ENCODE assay signal across 8 mouse cellular contexts in genomic region chr10:80160455-80161371, GRCm38 (mm10). TPM values are rescaled to one million over a fixed set of nuclear protein-coding genes. Genes with fewer than 3 reads are reported as not detected.
DNase-seq lines count a peak whose midpoint lies in the region; ATAC-seq lines count a peak whose summit lies in the region.

No protein-coding gene starts in this region.

- 2% methylated on average over 32 of the region's 33 CpGs for WGBS in lung, embryonic 15.5 days

- H3K4me2 ChIP-seq in lung, embryonic 15.5 days = peak overlapping the region; percentile 81

- peaks cover 92% of the 10 kb centered on the region for H3K4me1 ChIP-seq in lung, embryonic 15.5 days

- no peak for ATAC-seq in lung, embryonic 15.5 days (ENCODE audit: borderline replicate concordance, extremely low read depth, low FRiP score, low TSS enrichment)

- H3K4me3 ChIP-seq in lung, embryonic 15.5 days = peak overlapping the region; percentile 44

- H3K9me3 ChIP-seq in lung, embryonic 15.5 days = no peaks in the 10 kb centered on the region

- H3K36me3 ChIP-seq in lung, embryonic 15.5 days = peaks cover 20% of the 10 kb centered on the region

- DNase-seq in right cerebral cortex, adult 2 months (ENCODE audit: low spot score in 2 of 2) = peak; percentile 34 to 36
- no peak for DNase-seq in right cerebral cortex, adult 18-20 months
- peak; percentile 88 for DNase-seq in embryo, embryonic 10.5 days (ENCODE audit: low spot score)
- DNase-seq in heart, adult 18-20 months = peak; percentile 91
- peak; percentile 98 for DNase-seq in kidney, adult 18-20 months
- peak; percentile 76 for DNase-seq in retina, embryonic 14.5 days (ENCODE audit: low spot score)
- DNase-seq in urinary bladder, postnatal 4 days (ENCODE audit: low spot score in 2 of 2) = peak; percentile 81 to 86

- no peaks in the 10 kb centered on the region for H3K27me3 ChIP-seq in lung, embryonic 15.5 days

- H3K9ac ChIP-seq in lung, embryonic 15.5 days = peak overlapping the region; percentile 39

- peak overlapping the region; percentile 99 for H3K27ac ChIP-seq in lung, embryonic 15.5 days

RNA-seq across cellular contexts. Expression of gene Cirbp, which starts 5.1 kb away (rescaled TPM):
- total RNA-seq in heart, adult 18-20 months (2021) = 10 to 100 TPM; 46.3 to 54.9 TPM
- polyA plus RNA-seq in lung, embryonic 15.5 days (2015; fragmentation: Nextera tagmentation; extraction: Ambion mirVana) = 94.6 and 95.1 TPM in 2 replicates

RNA-seq across cellular contexts. Expression of gene 1600002K03Rik, which starts 12.0 kb away (rescaled TPM):
- total RNA-seq in heart, adult 18-20 months (2021) = 1 to 10 TPM; 4.2 to 5.7 TPM
- 11.6 and 14.7 TPM in 2 replicates for polyA plus RNA-seq in lung, embryonic 15.5 days (2015; fragmentation: Nextera tagmentation; extraction: Ambion mirVana)

RNA-seq across cellular contexts. Expression of gene Midn, which starts 12.6 kb away (rescaled TPM):
- total RNA-seq in heart, adult 18-20 months (2021) = 100 to 1,000 TPM; 117 to 125 TPM
- 17.5 and 18.6 TPM in 2 replicates for polyA plus RNA-seq in lung, embryonic 15.5 days (2015; fragmentation: Nextera tagmentation; extraction: Ambion mirVana)

RNA-seq across cellular contexts. Expression of gene Efna2, which starts 18.6 kb away (rescaled TPM):
- 1 to 10 TPM in 1 of 2 experiments, under 1 TPM in 1; 0.98 to 1.3 TPM for total RNA-seq in heart, adult 18-20 months (2021)
- 16.0 and 17.3 TPM in 2 replicates for polyA plus RNA-seq in lung, embryonic 15.5 days (2015; fragmentation: Nextera tagmentation; extraction: Ambion mirVana)

RNA-seq across cellular contexts. Expression of gene Cbarp, which starts 20.1 kb away (rescaled TPM):
- 1 to 10 TPM; 2.7 to 3.1 TPM for total RNA-seq in heart, adult 18-20 months (2021)
- polyA plus RNA-seq in lung, embryonic 15.5 days (2015; fragmentation: Nextera tagmentation; extraction: Ambion mirVana) = 3.9 and 5.0 TPM in 2 replicates
